ENCODE assay signal across 25 mouse cellular contexts in the genomic region with DNA sequence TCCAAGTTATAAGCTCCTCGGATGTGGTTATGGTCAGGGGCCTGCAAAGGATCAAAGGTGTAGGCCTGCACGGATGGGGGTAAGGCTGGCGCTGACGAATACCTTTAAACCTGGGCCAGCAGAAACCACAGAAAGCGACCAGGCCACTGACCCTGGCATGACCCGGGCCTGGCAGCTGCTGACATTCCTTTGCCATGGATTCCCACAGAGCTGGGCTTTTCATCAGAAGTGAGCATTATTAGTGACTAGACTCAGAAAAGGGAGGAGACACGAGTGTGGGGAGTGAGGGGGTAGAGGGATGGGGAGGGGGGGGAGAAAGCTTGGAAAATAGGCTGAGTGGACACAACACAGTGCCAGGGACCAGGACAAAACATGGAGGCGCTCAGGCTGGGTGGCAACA.
DNase-seq lines count a peak whose midpoint lies in the region; ATAC-seq lines count a peak whose summit lies in the region.
"Had no signal": no experiment of that assay in that cellular context is flagged by ENCODE, and none has a peak within 500 bp of the region (broad histone marks: within the 10 kb centered on the region; RNA-seq: fewer than 3 reads in every experiment).

No protein-coding gene starts in this region.

- H3K4me3 ChIP-seq in forebrain, embryonic 10.5 days = no peak overlapping the region
- no peak overlapping the region for H3K4me3 ChIP-seq in forebrain, embryonic 12.5 days (replicated peaks)
- no peak overlapping the region for H3K4me3 ChIP-seq in embryonic facial prominence, embryonic 10.5 days
- H3K4me3 ChIP-seq in limb, embryonic 13.5 days = no peak overlapping the region
- H3K4me3 ChIP-seq: heart, embryonic 13.5 days; intestine, embryonic 15.5 days; lung, embryonic 15.5 days had no signal

- H3K9ac ChIP-seq in forebrain, embryonic 12.5 days = no peak overlapping the region
- H3K9ac ChIP-seq in limb, embryonic 13.5 days = no peak overlapping the region
- H3K9ac ChIP-seq: forebrain, postnatal 0 days; heart, embryonic 13.5 days; intestine, embryonic 15.5 days; lung, embryonic 15.5 days had no signal

- H3K27ac ChIP-seq in forebrain, embryonic 10.5 days = 0 out of 2 replicates have a peak overlapping the region, but pooled peaks have one; percentile 20
- H3K27ac ChIP-seq in forebrain, embryonic 12.5 days = no peak overlapping the region
- peak overlapping the region; percentile 19; the same call in 1 of the 2 replicates for H3K27ac ChIP-seq in embryonic facial prominence, embryonic 10.5 days (replicated peaks)
- no peak overlapping the region for H3K27ac ChIP-seq in limb, embryonic 13.5 days
- H3K27ac ChIP-seq: heart, embryonic 13.5 days; hindbrain, postnatal 0 days; intestine, embryonic 15.5 days; lung, embryonic 15.5 days had no signal

- no peak overlapping the region for H3K4me2 ChIP-seq in forebrain, embryonic 12.5 days
- no peak overlapping the region for H3K4me2 ChIP-seq in limb, embryonic 13.5 days (replicated peaks)
- H3K4me2 ChIP-seq: heart, embryonic 13.5 days; intestine, embryonic 15.5 days; liver, embryonic 11.5 days; lung, embryonic 15.5 days had no signal

- no peaks in the 10 kb centered on the region for H3K9me3 ChIP-seq in forebrain, embryonic 10.5 days
- no peaks in the 10 kb centered on the region for H3K9me3 ChIP-seq in forebrain, embryonic 12.5 days
- H3K9me3 ChIP-seq in embryonic facial prominence, embryonic 10.5 days = no peaks in the 10 kb centered on the region
- no peaks in the 10 kb centered on the region for H3K9me3 ChIP-seq in limb, embryonic 13.5 days
- H3K9me3 ChIP-seq: heart, embryonic 13.5 days; intestine, embryonic 15.5 days; lung, embryonic 15.5 days had no signal

- no peak for DNase-seq in forebrain, embryonic 10.5 days (ENCODE audit: extremely low spot score, low spot score)
- peak; percentile 22 for DNase-seq in 3134 (ENCODE audit: extremely low read depth, insufficient read length, low spot score)
- DNase-seq in embryonic facial prominence, embryonic 10.5 days (ENCODE audit: low spot score) = no peak
- no peak for DNase-seq in layer of hippocampus, postnatal 14 days (ENCODE audit: low spot score in 2 of 2)
- DNase-seq in right cerebral cortex, adult 2 months (ENCODE audit: low spot score in 2 of 2) = no peak
- no peak for DNase-seq in kidney, adult 18-20 months
- DNase-seq: adrenal gland, adult 2 months; B cell, adult 2 months; cerebellum, adult 9-10 months; cerebellum, postnatal 36 days; forebrain, postnatal 0 days; heart, postnatal 10 days; kidney, adult 9 months; kidney, postnatal 10 days; left cerebral cortex, postnatal 4 days; midbrain, embryonic 14.5 days; thymus, postnatal 4 days had no signal

- ATAC-seq in forebrain, embryonic 12.5 days (ENCODE audit: low FRiP score) = no peak
- peak; percentile 28; the same call in 1 of the 2 replicates for ATAC-seq in limb, embryonic 13.5 days (ENCODE audit: low FRiP score, low read depth)
- ATAC-seq: activated CD4-positive, CD25-positive, alpha-beta regulatory T cell, adult 4 months; forebrain, postnatal 0 days; hindbrain, postnatal 0 days; intestine, embryonic 15.5 days had no signal

- no peaks in the 10 kb centered on the region for H3K27me3 ChIP-seq in forebrain, embryonic 10.5 days (ENCODE audit: poor library complexity, severe bottlenecking)
- no peaks in the 10 kb centered on the region for H3K27me3 ChIP-seq in forebrain, embryonic 12.5 days
- no peaks in the 10 kb centered on the region for H3K27me3 ChIP-seq in embryonic facial prominence, embryonic 10.5 days (replicated peaks; ENCODE audit: low read depth, poor library complexity, severe bottlenecking)
- H3K27me3 ChIP-seq in limb, embryonic 13.5 days = peaks cover 37% of the 10 kb centered on the region
- H3K27me3 ChIP-seq: heart, embryonic 13.5 days; intestine, embryonic 15.5 days; lung, embryonic 15.5 days had no signal

- no peaks in the 10 kb centered on the region for H3K36me3 ChIP-seq in forebrain, embryonic 10.5 days (replicated peaks)
- H3K36me3 ChIP-seq in forebrain, embryonic 12.5 days (replicated peaks) = no peaks in the 10 kb centered on the region
- H3K36me3 ChIP-seq in embryonic facial prominence, embryonic 10.5 days (replicated peaks) = no peaks in the 10 kb centered on the region
- no peaks in the 10 kb centered on the region for H3K36me3 ChIP-seq in limb, embryonic 13.5 days
- H3K36me3 ChIP-seq: heart, embryonic 13.5 days; intestine, embryonic 15.5 days; lung, embryonic 15.5 days had no signal

- 54% methylated on average over 8 of the region's 8 CpGs for WGBS in forebrain, embryonic 10.5 days
- WGBS in forebrain, embryonic 12.5 days = 47% methylated on average over 8 of the region's 8 CpGs
- WGBS in embryonic facial prominence, embryonic 10.5 days = 56% methylated on average over 8 of the region's 8 CpGs
- WGBS in limb, embryonic 13.5 days = 28% methylated on average over 8 of the region's 8 CpGs

- H3K4me1 ChIP-seq in forebrain, embryonic 10.5 days = peaks cover 11% of the 10 kb centered on the region
- H3K4me1 ChIP-seq in forebrain, embryonic 12.5 days = no peaks in the 10 kb centered on the region
- peaks cover 22% of the 10 kb centered on the region for H3K4me1 ChIP-seq in embryonic facial prominence, embryonic 10.5 days
- peaks cover 30% of the 10 kb centered on the region for H3K4me1 ChIP-seq in limb, embryonic 13.5 days
- H3K4me1 ChIP-seq: heart, embryonic 13.5 days; intestine, embryonic 15.5 days; lung, embryonic 15.5 days had no signal

Comparison
In these comparisons a context has a peak if more than half of its experiments do, and no peak if none do; other contexts are left out.
1. H3K27ac ChIP-seq: peak in forebrain, embryonic 10.5 days (single experiment) and embryonic facial prominence, embryonic 10.5 days (single experiment); none in forebrain, embryonic 12.5 days (single experiment) and limb, embryonic 13.5 days (single experiment).